Mouse (Mus musculus) small intestine, adult 2 months (tissue): ENCODE measurements around the gene Vps18. TPM values are rescaled to one million over a fixed set of nuclear protein-coding genes. Genes with fewer than 3 reads are reported as not detected.
A peak's percentile ranks its signal among the peaks of the same experiment; 100 is the strongest.

Experiments
- H3K27ac ChIP-seq: fragments of 200-500 bp; 2 replicates; pipeline ENCODE4 v1.5.1; 2012; ENCODE audit warnings: low read depth, low read length, control low read depth, inconsistent platforms; ENCODE audit not compliant: insufficient read depth
- H3K27me3 ChIP-seq: fragments of 200-500 bp; 2 replicates; pipeline ENCODE4 v1.6.1; 2012; ENCODE audit warnings: mild to moderate bottlenecking, moderate library complexity, low read length, inconsistent platforms; ENCODE audit not compliant: control insufficient read depth, insufficient read depth
- H3K36me3 ChIP-seq: fragments of 200-500 bp; 2 replicates; pipeline ENCODE4 v1.6.1; 2012; ENCODE audit warnings: mild to moderate bottlenecking, low read length, control low read depth, inconsistent platforms; ENCODE audit not compliant: control insufficient read depth, insufficient read depth
- H3K4me1 ChIP-seq: fragments of 200-500 bp; 2 replicates; pipeline ENCODE4 v1.6.1; 2012; ENCODE audit warnings: low read length, inconsistent platforms, mixed read lengths; ENCODE audit not compliant: control insufficient read depth, insufficient read depth, insufficient read length
- H3K4me3 ChIP-seq: fragments of 200-500 bp; 2 replicates; pipeline ENCODE4 v1.5.1; 2012; ENCODE audit warnings: low read depth, mild to moderate bottlenecking, control low read depth, inconsistent platforms, low read length, moderate library complexity
- CTCF ChIP-seq: fragments of 200-500 bp; IDR thresholded peaks from 2 replicates; pipeline ENCODE4 v1.5.1; 2012; ENCODE audit warnings: low read depth, mild to moderate bottlenecking, control low read depth, inconsistent platforms, low read length, moderate library complexity, mixed read lengths; ENCODE audit not compliant: insufficient replicate concordance, insufficient read length; ENCODE audit errors: extremely low read depth
- POLR2A ChIP-seq: fragments of 200-500 bp; IDR thresholded peaks from 2 replicates; pipeline ENCODE4 v1.6.1; 2012; ENCODE audit warnings: low read depth, mild to moderate bottlenecking, control low read depth, inconsistent platforms, low read length, moderate library complexity
- WGBS: fragments of 180-500 bp; shearing (Covaris S2); methylation state at CpG from one replicate; pipeline ENCODE4 v1.1.7; 2018; 5-methylcytosine and 5-hydroxymethylcytosine counted together
- polyA plus RNA-seq: library from polyadenylated mRNA; depleted of rRNA; stranded (reverse); fragments of >200 nt; gene quantifications from 2 replicates; pipeline ENCODE4 v1.2.3, GENCODE M21; 2012

Vps18 gene
- polyA plus RNA-seq, 1 experiment: 22.9 TPM

DNA sequence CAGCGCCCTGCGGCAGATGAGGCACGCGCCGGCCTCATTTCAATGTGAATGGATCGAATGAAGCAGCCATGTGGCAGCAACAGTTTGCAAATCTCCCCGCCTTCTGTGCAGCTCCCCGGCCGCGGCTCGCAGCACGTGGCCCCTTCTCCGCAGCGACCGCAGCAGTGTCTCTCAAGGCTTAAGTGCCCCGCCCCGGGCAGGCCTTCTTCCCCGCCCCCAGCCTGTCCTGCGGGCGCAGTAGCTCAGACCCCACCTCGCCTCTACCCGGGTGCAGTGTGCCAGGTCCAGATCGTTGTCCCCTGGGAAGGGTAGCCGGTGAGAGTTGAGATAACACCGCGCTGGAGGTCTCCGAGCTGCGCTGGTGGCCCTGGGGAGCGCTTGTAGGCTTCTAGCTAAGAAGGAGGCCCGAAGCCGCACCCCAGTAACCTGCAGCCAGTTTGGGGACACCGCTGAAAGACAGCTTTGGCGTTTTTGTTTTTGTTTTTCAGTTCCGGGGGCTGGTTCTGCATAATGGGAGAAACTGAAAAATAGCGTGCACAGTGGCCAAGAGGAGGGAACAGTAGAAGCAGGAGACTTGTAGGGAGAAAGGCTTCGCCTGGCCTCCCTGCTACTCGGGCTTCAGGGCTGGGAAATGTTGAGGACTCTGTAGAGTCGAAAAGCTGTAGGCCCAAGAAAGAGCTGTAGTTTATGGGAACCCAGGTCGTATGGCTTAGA is 34.2 kb downstream of the Vps18 start:
- Histone ChIP-seq H3K27me3 (peaks cover 6% of the 10 kb centered on the region), H3K36me3 (no peaks in the 10 kb centered on the region), H3K4me3 (peak overlapping the region; percentile 47), H3K4me1 (peaks cover 40% of the 10 kb centered on the region), H3K27ac (peak overlapping the region; percentile 18)
- 24% methylated on average over 39 of the region's 39 CpGs for WGBS
- no peak for TF ChIP-seq CTCF
- no peak for TF ChIP-seq POLR2A

DNA sequence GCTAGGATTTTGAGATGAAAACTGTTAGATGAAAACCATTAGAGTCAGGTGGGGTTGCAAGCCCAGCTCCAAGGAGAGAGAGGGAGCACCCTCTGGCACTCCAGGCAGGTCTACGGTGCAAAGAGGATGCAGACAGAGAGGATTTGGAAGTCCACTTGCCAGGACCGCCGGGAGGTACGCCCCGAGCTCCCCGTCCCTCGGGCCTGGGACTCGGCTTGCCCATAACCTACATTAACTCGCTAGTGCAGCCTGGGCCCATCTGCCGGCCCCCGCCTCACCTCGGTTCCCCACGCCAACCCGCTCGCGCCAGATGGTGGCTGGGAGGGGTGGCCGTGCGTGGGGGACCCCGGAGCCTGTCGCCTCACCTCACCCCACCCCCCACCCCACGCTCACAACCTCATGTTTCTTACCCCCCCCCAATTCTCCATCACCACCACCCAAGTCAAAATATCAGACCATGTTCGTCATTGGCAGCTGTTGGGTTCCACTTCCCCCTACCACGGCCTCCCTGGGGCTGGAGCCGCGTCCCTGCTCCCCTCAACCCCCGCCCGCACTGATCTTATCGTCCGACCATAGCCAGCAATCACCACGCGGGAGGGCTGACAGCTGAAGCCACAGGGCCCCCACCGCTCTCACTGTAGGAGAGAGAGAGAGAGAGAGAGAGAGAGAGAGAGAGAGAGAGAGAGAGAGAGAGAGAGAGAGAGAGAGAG is 35.5 kb downstream of the Vps18 start:
- H3K4me1 ChIP-seq: peaks cover 35% of the 10 kb centered on the region
- peak overlapping the region; percentile 64 for H3K4me3 ChIP-seq

DNA sequence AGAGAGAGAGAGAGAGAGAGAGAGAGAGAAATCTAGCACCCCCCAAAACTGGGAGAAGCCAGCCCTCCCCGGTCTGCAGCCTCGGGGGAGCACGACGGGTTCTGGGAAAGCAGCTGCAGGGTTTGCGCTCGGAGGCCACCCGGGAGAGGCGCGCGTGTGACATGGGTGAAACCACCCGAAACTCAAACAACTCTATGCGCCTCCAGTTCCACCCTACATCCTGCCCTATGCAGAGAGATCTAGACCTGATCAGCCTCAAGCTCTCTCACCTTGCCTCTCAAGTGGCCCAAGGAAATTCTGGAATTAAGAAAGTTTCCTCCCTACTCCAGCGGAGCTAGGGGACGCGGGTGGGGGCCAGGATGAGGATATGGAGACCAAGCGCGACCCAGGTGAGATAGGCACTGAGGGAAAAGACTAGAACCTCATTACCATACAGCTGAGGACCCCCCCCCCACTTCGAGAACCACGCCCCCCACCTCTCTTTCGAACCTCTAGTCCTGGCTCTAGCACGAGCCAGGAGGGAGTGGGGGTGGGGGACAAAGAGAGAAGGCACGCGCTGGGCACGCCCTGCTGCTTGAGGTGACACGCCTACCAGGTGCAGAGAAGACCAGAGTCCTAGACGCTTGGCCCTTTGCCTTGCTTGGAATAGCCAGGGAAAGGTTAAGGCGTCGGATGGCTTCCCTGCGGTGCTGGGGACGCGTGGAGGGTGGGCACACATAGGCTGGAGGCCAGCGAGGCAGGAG is 36.2 kb downstream of the Vps18 start:
- under 1% methylated on average over 32 of the region's 32 CpGs for WGBS
- Histone ChIP-seq H3K4me3 (peak overlapping the region; percentile 64), H3K4me1 (peaks cover 28% of the 10 kb centered on the region), H3K27ac (peak overlapping the region; percentile 33), H3K27me3 (peaks cover 6% of the 10 kb centered on the region), H3K36me3 (no peaks in the 10 kb centered on the region)
- TF ChIP-seq POLR2A: no peak
- TF ChIP-seq CTCF: no peak

More for the DNA sequence above, 35.5 kb downstream of the Vps18 start:
- H3K36me3 ChIP-seq: no peaks in the 10 kb centered on the region
- H3K27me3 ChIP-seq: peaks cover 6% of the 10 kb centered on the region
- H3K27ac ChIP-seq: no peak overlapping the region
- TF ChIP-seq CTCF (no peak), POLR2A (no peak)
- WGBS: 49% methylated on average over 32 of the region's 32 CpGs

DNA sequence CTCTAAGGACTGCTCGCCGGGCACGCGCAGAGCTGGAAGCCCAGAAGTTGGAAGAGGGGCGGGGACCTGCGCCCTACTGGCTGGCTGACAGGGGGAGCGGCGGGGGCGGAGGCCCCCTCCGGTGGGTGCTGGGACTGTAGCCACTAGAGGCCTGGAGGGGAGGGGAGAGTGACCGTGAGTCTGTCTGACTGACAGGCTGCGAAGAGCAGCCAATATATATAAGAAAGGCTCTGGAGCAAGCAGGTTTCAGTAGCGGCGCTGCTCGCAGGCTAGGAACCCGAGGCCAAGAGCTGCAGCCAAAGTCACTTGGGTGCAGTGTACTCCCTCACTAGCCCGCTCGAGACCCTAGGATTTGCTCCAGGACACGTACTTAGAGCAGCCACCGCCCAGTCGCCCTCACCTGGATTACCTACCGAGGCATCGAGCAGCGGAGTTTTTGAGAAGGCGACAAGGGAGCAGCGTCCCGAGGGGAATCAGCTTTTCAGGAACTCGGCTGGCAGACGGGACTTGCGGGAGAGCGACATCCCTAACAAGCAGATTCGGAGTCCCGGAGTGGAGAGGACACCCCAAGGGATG is 37.1 kb downstream of the Vps18 start, which contains the start of gene Dll4:
Dll4 (plus strand) TSS at position 217 of the 576 bp plus-strand sequence.
- peak within 1 kb of the TSS; percentile 64 for H3K4me3 ChIP-seq

DNA sequence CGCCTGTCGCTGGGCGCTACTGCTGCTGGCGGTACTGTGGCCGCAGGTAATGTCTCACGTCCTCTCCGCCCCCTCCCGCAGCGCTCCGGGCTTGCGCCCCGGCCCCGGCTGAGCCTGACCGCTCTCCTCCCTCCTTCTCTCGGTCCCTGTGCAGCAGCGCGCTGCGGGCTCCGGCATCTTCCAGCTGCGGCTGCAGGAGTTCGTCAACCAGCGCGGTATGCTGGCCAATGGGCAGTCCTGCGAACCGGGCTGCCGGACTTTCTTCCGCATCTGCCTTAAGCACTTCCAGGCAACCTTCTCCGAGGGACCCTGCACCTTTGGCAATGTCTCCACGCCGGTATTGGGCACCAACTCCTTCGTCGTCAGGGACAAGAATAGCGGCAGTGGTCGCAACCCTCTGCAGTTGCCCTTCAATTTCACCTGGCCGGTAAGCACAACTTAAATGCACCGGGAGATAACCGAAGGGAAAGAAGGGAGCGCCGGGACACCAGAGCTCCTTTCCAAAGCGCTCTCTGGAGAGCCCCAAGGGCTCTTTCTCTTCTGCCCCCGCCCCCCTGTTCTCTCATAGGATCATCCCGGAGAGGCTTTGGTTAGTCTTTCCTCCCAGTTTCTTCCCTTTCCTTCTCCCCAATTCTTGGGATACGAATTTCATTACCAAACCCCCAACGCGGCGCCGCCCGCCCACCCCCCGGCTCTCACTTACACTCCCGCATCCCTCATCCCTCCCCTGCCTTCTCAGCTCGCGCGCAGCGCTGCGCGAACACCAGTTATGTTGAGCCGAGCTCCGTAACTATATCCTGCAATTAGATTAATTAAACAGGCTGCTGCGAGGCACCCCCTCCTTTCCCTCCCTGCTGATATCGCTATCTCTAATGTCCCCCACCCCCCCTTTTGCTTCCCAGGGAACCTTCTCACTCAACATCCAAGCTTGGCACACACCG is 37.9 kb downstream of the Vps18 start:
- H3K27me3 ChIP-seq: peaks cover 6% of the 10 kb centered on the region
- peak overlapping the region; percentile 33 for H3K27ac ChIP-seq
- WGBS: under 1% methylated on average over 61 of the region's 61 CpGs
- TF ChIP-seq POLR2A (no peak; the same call in 1 of the 2 replicates), CTCF (no peak)
- peak overlapping the region; percentile 64 for H3K4me3 ChIP-seq
- H3K4me1 ChIP-seq: peaks cover 25% of the 10 kb centered on the region
- peaks cover 10% of the 10 kb centered on the region for H3K36me3 ChIP-seq

More for the DNA sequence above, 37.1 kb downstream of the Vps18 start, which contains the start of gene Dll4:
- peak; percentile 89 for TF ChIP-seq POLR2A
- no peak for TF ChIP-seq CTCF
- Histone ChIP-seq H3K27me3 (peaks cover 6% of the 10 kb centered on the region), H3K4me1 (peaks cover 26% of the 10 kb centered on the region), H3K36me3 (peaks cover 3% of the 10 kb centered on the region), H3K27ac (peak within 1 kb of the TSS; percentile 33)
- WGBS: under 1% methylated on average over 33 of the region's 33 CpGs

DNA sequence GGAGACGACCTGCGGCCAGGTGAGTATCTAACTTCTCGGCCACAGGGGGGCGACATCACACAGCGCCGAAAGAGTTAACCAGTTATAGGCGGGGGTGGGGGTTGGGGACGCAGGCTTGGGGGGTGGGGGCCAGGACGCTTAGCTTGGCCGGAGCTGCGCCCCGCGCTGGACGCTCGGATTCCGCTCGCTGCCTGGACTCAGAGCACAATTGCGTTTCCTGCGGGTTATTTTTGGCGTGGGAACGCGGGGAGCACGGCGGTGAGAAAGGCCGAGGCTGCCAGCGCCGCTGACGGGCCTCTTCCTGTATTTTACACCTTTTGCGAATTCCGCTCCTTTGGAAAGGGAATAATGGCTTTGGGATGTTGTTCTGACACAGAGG is 38.6 kb downstream of the Vps18 start:
- peaks cover 19% of the 10 kb centered on the region for H3K4me1 ChIP-seq
- 2% methylated on average over 30 of the region's 30 CpGs for WGBS

More for the DNA sequence above, 38.6 kb downstream of the Vps18 start:
- peak overlapping the region; percentile 64 for H3K4me3 ChIP-seq
- H3K36me3 ChIP-seq: peaks cover 12% of the 10 kb centered on the region
- TF ChIP-seq CTCF: peak; percentile 79; the same call in 1 of the 2 replicates
- no peak for TF ChIP-seq POLR2A
- H3K27me3 ChIP-seq: peaks cover 6% of the 10 kb centered on the region
- no peak overlapping the region for H3K27ac ChIP-seq
